In genomic region chr6:110645041-110645410, GRCm38 (mm10) we compare ENCODE assay signal across 8 mouse cellular contexts. TPM values are rescaled to one million over a fixed set of nuclear protein-coding genes. Genes with fewer than 3 reads are reported as not detected.
A peak's percentile ranks its signal among the peaks of the same experiment; 100 is the strongest.
DNase-seq lines count a peak whose midpoint lies in the region; ATAC-seq lines count a peak whose summit lies in the region.
"Had no signal": no experiment of that assay in that cellular context is flagged by ENCODE, and none has a peak within 500 bp of the region (broad histone marks: within the 10 kb centered on the region; RNA-seq: fewer than 3 reads in every experiment).

No protein-coding gene starts in this region.

- WGBS in forebrain, embryonic 11.5 days, result under 1% methylated on average over 7 of the region's 7 CpGs
- WGBS in intestine, embryonic 15.5 days, result 4% methylated on average over 7 of the region's 7 CpGs
- 1% methylated on average over 7 of the region's 7 CpGs for WGBS in neural tube, embryonic 14.5 days

- H3K27me3 ChIP-seq in forebrain, embryonic 11.5 days (ENCODE audit: control insufficient read depth, insufficient read depth, low read length), result peaks cover 24% of the 10 kb centered on the region
- H3K27me3 ChIP-seq in intestine, embryonic 15.5 days (replicated peaks), result peaks cover 38% of the 10 kb centered on the region
- no peaks in the 10 kb centered on the region for H3K27me3 ChIP-seq in neural tube, embryonic 14.5 days (ENCODE audit: control insufficient read depth, insufficient read depth, low read length)

- peak overlapping the region; percentile 50 for H3K4me3 ChIP-seq in forebrain, embryonic 11.5 days (ENCODE audit: low read depth, low read length)
- H3K4me3 ChIP-seq in intestine, embryonic 15.5 days (replicated peaks), result peak overlapping the region; percentile 41
- H3K4me3 ChIP-seq in neural tube, embryonic 14.5 days (ENCODE audit: low read depth, low read length), result peak overlapping the region; percentile 61

- ATAC-seq in forebrain, embryonic 11.5 days (replicated peaks; ENCODE audit: low FRiP score), result no peak; the same call in 1 of the 2 replicates
- no peak for ATAC-seq in intestine, embryonic 15.5 days
- no peak; the same call in none of the 2 replicates for ATAC-seq in neural tube, embryonic 14.5 days (ENCODE audit: low read depth)

- H3K4me1 ChIP-seq in forebrain, embryonic 11.5 days (replicated peaks; ENCODE audit: control insufficient read depth, insufficient read depth, low read length), result peaks cover 2% of the 10 kb centered on the region; the same call in 1 of the 2 replicates
- H3K4me1 ChIP-seq in intestine, embryonic 15.5 days (replicated peaks), result peaks cover 4% of the 10 kb centered on the region; the same call in 1 of the 2 replicates
- H3K4me1 ChIP-seq in neural tube, embryonic 14.5 days (ENCODE audit: control insufficient read depth, insufficient read depth, low read length), result peaks cover 4% of the 10 kb centered on the region; the same call in 1 of the 2 replicates

- H3K4me2 ChIP-seq in forebrain, embryonic 11.5 days (ENCODE audit: low read depth, low read length, severe bottlenecking), result peak overlapping the region; percentile 93
- H3K4me2 ChIP-seq in intestine, embryonic 15.5 days (replicated peaks), result peak overlapping the region; percentile 81
- H3K4me2 ChIP-seq in neural tube, embryonic 14.5 days (ENCODE audit: low read depth, low read length), result peak overlapping the region; percentile 68

- H3K9me3 ChIP-seq in forebrain, embryonic 11.5 days (ENCODE audit: control insufficient read depth, low read length), result no peaks in the 10 kb centered on the region
- H3K9me3 ChIP-seq in intestine, embryonic 15.5 days, result no peaks in the 10 kb centered on the region
- H3K9me3 ChIP-seq in neural tube, embryonic 14.5 days (ENCODE audit: control insufficient read depth, low read length), result no peaks in the 10 kb centered on the region

- H3K27ac ChIP-seq in forebrain, embryonic 11.5 days (ENCODE audit: low read depth, low read length), result no peak overlapping the region
- no peak overlapping the region for H3K27ac ChIP-seq in intestine, embryonic 15.5 days
- no peak overlapping the region; the same call in 1 of the 2 replicates for H3K27ac ChIP-seq in neural tube, embryonic 14.5 days (ENCODE audit: low read depth, low read length)

- no peaks in the 10 kb centered on the region for H3K36me3 ChIP-seq in forebrain, embryonic 11.5 days (ENCODE audit: control insufficient read depth, insufficient read depth, low read length)
- no peaks in the 10 kb centered on the region for H3K36me3 ChIP-seq in intestine, embryonic 15.5 days
- H3K36me3 ChIP-seq in neural tube, embryonic 14.5 days (ENCODE audit: control insufficient read depth, insufficient read depth, low read length), result no peaks in the 10 kb centered on the region

- DNase-seq in layer of hippocampus, adult 11-12 months (ENCODE audit: low spot score), result peak; percentile 20
- DNase-seq in layer of hippocampus, postnatal 10 days (ENCODE audit: low spot score in 2 of 2), result no peak
- no peak for DNase-seq in forebrain, embryonic 11.5 days (ENCODE audit: low spot score)
- no peak for DNase-seq in cerebellum, adult 11-12 months
- no peak for DNase-seq in cerebellum, adult 8-10 months

- H3K9ac ChIP-seq in forebrain, embryonic 11.5 days (ENCODE audit: low read length), result peak overlapping the region; percentile 49
- no peak overlapping the region for H3K9ac ChIP-seq in intestine, embryonic 15.5 days
- H3K9ac ChIP-seq in neural tube, embryonic 14.5 days (replicated peaks; ENCODE audit: low read depth, low read length), result peak overlapping the region; percentile 43

RNA-seq across cellular contexts. Expression of gene Grm7, which starts 0.4 kb away (rescaled TPM):
- 10 to 100 TPM; 69.6 to 77.8 TPM for total RNA-seq in layer of hippocampus, postnatal 10 days (2021)
- polyA plus RNA-seq in forebrain, embryonic 11.5 days (2014; fragmentation: Nextera tagmentation; extraction: Ambion mirVana), result 0.79 and 1.0 TPM in 2 replicates
- 1.7 and 1.9 TPM in 2 replicates for polyA plus RNA-seq in intestine, embryonic 15.5 days (2015; fragmentation: Nextera tagmentation; extraction: Ambion mirVana)
- polyA plus RNA-seq in neural tube, embryonic 14.5 days (2014; fragmentation: Nextera tagmentation; extraction: Ambion mirVana), result 46.0 and 53.9 TPM in 2 replicates
- total RNA-seq: neutrophil, adult 5-6 weeks had no signal

Comparison
In these comparisons a context has a peak if more than half of its experiments do, and no peak if none do; other contexts are left out.
1. RNA of gene Grm7, which starts 0.4 kb away (polyA plus RNA-seq): 46.0 to 53.9 TPM in neural tube, embryonic 14.5 days; 1.7 to 1.9 TPM in intestine, embryonic 15.5 days and 0.79 to 1.0 TPM in forebrain, embryonic 11.5 days; every median in the first group is over 10 times any median in the second.
2. Peak in every context shown above with its lines, with median percentiles within 50 percentile points of each other: H3K4me2 ChIP-seq and H3K4me3 ChIP-seq.